Mouse (Mus musculus) 3T3-L1 (cell line): ENCODE data around the gene Ephb3.
A peak's percentile ranks its signal among the peaks of the same experiment; 100 is the strongest.

Experiments used
- DNase-seq: peaks from one replicate; pipeline ENCODE4 v3.0.0-alpha.2; 2015; ENCODE audit warnings: low read depth, low spot score

The Ephb3 gene

GRCm38 (mm10) chr16:21245931-21246390, 41.4 kb downstream of the Ephb3 start:
- peak; percentile 95 for DNase-seq

GRCm38 (mm10) chr16:21246391-21247036, 42.0 kb downstream of the Ephb3 start:
- no peak for DNase-seq

DNA sequence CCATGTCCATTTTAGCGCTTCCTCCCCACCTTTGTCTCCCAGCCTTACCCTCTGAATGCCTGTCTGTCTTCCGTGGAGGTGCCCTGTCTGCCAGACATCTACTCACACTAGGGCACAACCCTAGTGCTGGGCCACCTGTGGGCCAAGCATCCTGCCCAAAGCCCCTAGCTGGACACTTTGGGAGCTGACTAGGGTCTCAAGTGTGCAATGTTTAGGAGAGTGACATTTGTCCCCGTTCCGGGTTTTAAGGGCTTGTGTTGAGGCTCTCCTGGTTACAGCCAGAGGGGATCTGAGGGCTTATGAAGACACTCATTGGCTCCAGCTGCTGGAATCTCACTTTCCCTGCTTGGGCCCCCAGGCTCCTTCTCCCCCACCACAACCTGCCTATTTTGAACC, 42.5 kb downstream of the Ephb3 start:
- DNase-seq, result no peak

- DNase-seq, result no peak
Measured at GRCm38 (mm10) chr16:21247871-21248712, 43.5 kb downstream of the Ephb3 start.

GRCm38 (mm10) chr16:21248713-21249531, 44.4 kb downstream of the Ephb3 start:
- DNase-seq, result no peak

DNA sequence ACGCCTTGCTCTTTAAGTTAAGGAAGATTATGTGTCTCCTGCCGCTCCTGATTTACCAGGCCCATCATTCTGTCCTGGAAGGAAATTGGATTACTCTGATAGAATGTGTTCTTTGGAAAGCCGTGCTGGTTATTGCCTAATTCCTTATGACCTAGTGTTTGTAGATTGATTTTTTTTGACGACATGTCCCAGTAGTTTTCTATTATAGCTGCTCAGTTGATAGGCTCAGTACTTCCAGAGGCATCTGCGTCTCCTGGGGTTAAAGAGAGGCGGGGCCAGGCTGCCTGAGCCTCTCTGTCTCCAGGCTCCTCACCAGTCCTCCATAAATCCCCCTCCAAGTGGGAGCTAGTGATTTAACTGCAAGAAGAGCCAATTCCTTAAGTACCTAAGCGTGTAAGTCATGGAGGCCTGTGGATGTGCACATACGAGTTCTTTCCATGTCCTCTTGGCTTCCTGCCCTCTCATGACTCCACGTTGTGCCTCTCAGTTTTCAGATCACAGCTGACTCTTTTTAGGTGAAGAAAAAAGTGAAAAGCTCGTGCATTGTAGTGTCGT, 47.9 kb downstream of the Ephb3 start:
- DNase-seq, result peak; percentile 30

- peak; percentile 94 for DNase-seq
Measured at GRCm38 (mm10) chr16:21255574-21256304, 51.2 kb downstream of the Ephb3 start.

DNA sequence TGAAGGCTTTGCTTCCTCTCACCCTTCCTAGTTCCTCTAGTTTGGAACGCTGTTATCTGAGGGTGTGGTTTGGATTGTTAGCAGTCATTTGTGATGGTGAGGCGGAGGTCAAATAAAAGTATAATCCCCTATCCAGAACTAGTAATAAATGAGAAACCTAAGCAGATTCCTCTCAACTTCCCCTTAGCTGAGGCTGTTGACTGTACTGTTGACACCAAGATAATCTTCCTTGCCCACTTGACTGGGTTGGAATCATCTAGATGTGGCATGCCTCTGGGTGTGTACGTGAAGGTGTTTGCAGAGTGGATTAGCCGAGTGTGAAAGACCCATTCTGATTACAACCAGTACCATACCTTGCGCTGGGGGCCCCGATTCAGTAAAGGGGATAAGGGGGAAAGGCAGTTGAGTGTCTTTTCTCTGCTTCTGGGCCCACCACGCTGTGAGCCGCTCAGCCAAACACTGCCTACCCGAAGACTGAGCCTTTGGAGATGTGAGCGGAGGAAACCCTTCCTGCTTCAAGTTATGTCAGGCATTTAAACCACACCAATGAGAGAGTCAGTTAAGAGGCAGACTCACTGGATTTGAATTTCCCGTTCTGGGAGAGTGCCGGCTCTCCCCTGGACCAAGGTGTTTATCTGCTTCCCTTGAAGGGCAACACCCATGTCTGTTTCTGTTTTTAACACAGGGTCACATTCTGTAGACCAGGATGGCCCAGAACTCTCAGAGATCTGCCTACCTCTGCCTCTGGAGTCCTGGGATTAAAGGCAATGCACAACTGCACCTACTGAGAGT, 52.2 kb downstream of the Ephb3 start:
- DNase-seq, result no peak

GRCm38 (mm10) chr16:21265417-21265816, 60.9 kb downstream of the Ephb3 start:
- DNase-seq, result no peak

DNA sequence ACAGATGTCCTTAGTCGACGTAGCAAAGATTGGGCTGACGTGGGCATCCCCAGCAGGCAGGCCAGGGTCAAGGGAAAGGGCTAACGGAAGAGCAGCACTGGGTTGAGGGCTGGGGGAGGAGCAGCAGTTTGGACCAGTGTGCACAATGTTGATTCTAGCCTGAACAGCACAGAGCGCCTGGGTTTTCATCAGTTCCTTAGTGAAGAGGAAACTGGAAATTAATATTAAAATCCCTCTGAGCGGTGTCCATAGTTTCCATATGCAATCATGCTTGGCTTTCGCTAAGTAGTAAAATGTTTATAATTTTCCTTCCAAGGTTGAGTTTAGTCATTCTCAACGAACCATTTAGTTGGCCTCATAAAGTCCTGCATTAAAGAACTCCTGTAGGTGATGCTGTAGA, 65.2 kb downstream of the Ephb3 start:
- DNase-seq, result no peak

DNA sequence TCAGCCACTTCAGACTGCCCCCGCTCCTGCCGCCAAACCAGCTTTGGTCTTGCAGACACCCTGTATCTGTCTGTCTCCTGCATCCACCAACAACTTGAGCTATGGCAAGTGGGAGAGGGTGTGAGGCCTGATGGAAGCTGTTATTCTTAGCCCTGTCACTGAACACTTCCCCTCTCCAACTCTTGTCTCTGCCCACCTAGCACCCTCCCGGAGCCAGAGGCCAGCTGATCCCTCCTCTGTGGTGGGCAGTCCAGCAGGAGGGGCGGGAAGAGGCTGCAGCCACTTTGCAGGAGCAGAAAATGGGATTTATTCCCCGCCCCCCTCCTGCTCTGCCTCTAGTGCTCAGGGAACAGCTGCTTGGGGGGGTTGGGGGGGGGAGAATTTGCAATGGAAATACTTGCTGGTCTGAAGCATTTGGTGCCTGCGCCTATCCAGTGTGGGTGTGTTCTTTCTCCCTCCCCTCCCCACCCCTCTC, 67.3 kb downstream of the Ephb3 start:
- DNase-seq, result no peak

DNA sequence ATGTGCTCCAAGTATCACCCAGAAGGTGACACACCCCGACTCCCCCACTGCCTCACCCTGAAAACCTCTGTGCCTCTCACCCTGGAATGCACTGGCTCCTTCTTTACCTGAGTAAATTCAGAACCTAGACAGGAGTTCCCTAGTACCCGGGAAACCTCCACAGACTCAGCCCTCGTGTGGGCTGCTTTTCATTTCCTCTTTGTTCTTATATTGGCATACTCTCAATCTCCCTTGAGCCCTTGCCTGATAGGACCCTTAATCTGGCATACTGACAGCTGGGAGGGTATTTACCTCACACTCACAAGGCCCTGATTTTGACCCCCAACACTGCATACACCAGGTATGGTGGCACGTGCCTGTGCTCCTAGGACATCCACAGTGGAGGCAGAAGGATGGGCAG, 68.2 kb downstream of the Ephb3 start:
- DNase-seq, result no peak
